Mouse (Mus musculus) lung, postnatal 0 days (tissue): ENCODE measurements around the gene Clca3a1.

Source experiments
- CTCF ChIP-seq: IDR thresholded peaks from 2 replicates; pipeline ENCODE4 v1.5.1; 2016; ENCODE audit warnings: antibody characterized with exemption, mild to moderate bottlenecking
- EP300 ChIP-seq: IDR thresholded peaks from 2 replicates; pipeline ENCODE4 v1.6.1; 2016; ENCODE audit warnings: antibody characterized with exemption, mild to moderate bottlenecking, control low read depth

- TF ChIP-seq EP300, result no peak
- no peak for TF ChIP-seq CTCF
Observed at GRCm38 (mm10) chr3:144681542-144681941, 79.2 kb downstream of the Clca3a1 start.
